Mouse (Mus musculus) ES-E14 (cell line): Measurements from ENCODE around the gene Pla2g4d.

ENCODE experiments used
- CHD2 ChIP-seq: IDR thresholded peaks from 2 replicates; pipeline ENCODE4 v1.6.1; 2014; ENCODE audit warnings: mild to moderate bottlenecking, low read depth, low read length, inconsistent platforms
- HCFC1 ChIP-seq: IDR thresholded peaks from 2 replicates; pipeline ENCODE4 v1.6.1; 2012; ENCODE audit warnings: low read length, inconsistent platforms, borderline replicate concordance; ENCODE audit not compliant: insufficient read depth
- MAFK ChIP-seq: IDR thresholded peaks from 2 replicates; pipeline ENCODE4 v1.6.1; 2014; ENCODE audit warnings: mild to moderate bottlenecking, low read depth, low read length, inconsistent platforms; ENCODE audit not compliant: insufficient read depth

DNA sequence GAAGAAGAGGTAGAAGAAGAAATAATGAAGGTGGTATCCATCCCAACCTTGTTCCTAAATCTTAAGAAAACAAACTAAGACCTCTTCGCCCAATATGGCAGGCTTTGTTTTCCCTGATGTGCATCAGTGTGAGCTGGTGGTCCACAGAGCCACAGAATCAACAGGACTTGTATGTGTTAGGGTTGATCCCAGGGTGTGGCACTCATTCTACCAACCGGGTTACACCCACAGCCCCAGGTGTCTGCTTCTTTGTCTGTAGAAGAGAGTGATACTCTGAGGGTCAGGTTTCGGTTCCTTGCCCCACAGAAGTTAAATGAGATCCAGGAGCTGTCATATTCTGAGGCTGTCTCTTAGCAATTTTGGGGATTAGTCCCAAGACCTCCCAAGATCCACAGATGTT is 27.7 kb downstream of the Pla2g4d start:
- TF ChIP-seq CHD2 (no peak), HCFC1 (no peak), MAFK (no peak)
